Mouse (Mus musculus): ENCODE data around the gene Olfr1437.
"Not testable (repeated sequence)": the region's sequence is repeated elsewhere in the genome, so short reads cannot be mapped to it uniquely, and the experiment has no call there.

Olfr1437 gene

DNA sequence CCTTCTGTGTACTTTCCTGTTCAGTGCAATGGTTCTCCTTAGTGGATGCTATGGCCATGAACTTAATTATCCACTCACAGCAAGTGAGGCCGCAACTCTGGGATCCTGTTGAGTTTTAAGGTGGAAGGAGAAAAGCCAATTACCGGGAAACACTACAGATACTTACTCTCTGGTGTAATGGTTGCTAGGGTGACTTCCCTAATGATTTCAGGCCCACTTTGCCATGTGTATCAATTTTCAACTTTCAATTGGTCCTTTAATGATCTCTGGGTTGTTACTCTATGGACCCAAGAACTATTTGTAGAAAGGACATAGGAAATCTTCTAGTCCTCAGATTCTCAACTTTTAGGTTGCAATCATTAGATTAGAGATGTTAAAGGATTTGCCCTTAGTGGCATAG lies at the start of gene Olfr1437:
Gene Olfr1437, minus strand, starts transcription at position 101 of the 400 bp plus-strand sequence.
- DNase-seq (ENCODE audit: low spot score): no peak

DNA sequence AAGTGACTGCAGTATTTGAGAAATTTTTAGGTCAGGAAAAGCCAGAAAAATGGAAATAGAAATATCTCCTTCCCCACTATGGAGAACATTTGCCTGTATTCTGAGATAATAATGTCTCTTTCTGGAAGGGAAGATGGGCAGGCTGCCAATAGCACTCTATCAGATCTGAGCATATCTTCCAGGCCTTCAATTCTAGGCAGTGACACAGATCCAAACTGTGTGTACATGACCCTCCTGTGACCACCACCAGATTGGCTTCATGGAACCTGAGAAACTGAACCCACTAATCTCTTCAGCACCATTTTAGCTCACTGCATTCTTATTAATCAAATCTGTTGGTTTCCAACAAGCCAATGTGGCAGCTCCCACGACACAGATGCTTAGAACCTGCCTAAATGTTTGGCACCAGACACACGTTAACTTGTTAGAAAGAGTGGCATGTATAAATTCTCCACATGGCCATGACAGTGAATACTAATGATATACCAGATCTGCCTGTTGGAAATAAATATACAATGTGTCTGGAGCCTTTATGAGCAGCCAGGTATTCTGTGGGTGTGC lies 49.6 kb upstream of the Olfr1437 start:
- no peak for DNase-seq (ENCODE audit: low spot score)

- no peak for DNase-seq (ENCODE audit: low spot score)
These were observed 48.1 kb upstream of the Olfr1437 start for GRCm38 (mm10) chr19:12373004-12373403.

GRCm38 (mm10) chr19:12335810-12336209 lies 10.9 kb upstream of the Olfr1437 start, which contains the start of gene Olfr1438-ps1:
TSS of gene Olfr1438-ps1 (minus strand) at chr19:12335910.
- DNase-seq (ENCODE audit: low spot score): no peak

DNA sequence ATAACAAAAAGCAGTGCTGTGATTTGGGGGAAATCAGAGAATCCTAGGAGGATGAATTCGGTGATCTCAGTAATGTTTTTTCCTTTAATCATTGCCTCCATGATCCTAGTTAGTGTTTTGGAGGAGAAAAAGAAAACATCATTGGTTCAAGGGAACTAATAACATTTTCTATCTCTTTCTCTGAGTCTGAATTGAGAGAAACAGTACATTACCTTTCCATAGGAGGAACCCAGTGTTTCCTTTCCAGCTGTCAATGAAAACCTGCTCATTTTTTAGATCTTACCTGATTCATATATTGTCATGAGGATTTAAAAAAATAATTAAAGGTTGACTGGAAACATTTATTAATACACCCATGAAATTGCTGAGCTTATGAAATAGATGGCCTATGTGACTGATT lies 25.9 kb downstream of the Olfr1437 start, which contains the start of gene Olfr1436:
Gene Olfr1436, minus strand, starts transcription at position 101 of the 400 bp plus-strand sequence.
- DNase-seq (ENCODE audit: low spot score): not testable (repeated sequence)

DNA sequence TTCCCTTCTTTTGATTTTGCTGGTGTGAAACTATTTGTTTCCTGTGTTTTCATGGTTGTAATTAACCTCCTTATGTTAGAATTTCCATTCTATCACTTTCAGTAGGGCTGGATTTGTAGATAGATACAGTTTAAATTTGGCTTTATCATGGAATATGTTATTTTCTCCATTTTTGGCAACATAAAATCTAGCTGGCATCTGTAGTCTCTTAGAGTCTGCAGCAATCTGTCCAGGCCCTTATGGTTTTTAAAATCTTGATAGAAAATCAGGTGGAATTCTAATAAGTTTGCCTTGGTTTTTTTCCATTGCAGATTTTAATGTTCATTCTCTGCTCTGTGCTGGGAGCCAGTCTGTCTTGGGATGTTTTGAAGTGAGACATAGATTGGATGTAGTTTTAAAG lies 31.9 kb downstream of the Olfr1437 start:
- no peak for DNase-seq (ENCODE audit: low spot score)

DNA sequence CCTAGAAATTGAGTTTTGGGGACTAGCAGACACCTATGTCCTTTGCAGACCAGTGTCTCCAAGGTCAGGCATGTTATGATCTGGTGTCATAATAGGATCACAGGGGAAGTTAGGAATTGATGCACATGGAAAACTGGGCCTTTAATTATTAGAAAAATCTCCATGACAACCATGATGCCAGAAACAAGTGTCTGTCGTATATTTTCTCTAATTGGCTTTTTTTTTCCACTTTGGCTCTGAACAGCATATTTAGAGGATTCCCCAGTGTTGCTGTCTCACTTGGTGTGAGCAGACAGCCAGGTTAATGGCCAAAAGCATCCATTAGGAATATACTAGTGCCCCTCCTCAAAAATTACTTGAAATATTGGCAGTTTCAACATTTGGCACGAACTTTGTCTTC lies 45.3 kb downstream of the Olfr1437 start, which contains the start of gene Olfr1434:
Gene Olfr1434, plus strand, starts transcription at position 301 of the 400 bp plus-strand sequence.
- no peak for DNase-seq (ENCODE audit: low spot score)

Measured in adipocyte (in vitro differentiated cells).